Mouse (Mus musculus): Measurements from ENCODE around the gene Ankrd23.

The Ankrd23 gene

GRCm38 (mm10) chr1:36545845-36546600 lies 9.3 kb upstream of the Ankrd23 start:
- in situ Hi-C loops (cut with MseI, MboI) = loop anchor here in 1 of 2 experiments (10.0 kb wide), 1 partner anchor 139 kb away; the partner anchor contains the start of gene Fam178b

DNA sequence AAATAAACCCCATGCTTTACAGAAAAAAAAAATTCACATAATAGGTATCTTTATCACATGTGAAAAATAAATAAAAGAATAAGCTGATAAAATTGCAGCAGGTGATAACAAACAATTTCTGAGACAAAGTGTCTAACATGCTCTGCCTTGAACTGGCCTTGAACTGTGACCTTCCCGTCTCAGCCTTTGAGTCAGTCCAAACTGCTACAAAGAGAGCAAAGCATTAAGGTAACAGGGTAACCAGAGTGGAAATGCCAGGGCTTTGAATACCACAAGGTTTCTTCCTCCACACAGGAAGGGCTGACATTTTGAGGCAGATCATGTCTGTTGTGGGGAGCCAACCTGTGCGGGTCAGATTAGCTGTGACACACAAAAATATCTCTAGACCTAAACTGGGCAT lies 8.7 kb upstream of the Ankrd23 start:
- in situ Hi-C loops (cut with MseI, MboI) = loop anchor here in 1 of 2 experiments (10.0 kb wide), 1 partner anchor 139 kb away; the partner anchor contains the start of gene Fam178b

DNA sequence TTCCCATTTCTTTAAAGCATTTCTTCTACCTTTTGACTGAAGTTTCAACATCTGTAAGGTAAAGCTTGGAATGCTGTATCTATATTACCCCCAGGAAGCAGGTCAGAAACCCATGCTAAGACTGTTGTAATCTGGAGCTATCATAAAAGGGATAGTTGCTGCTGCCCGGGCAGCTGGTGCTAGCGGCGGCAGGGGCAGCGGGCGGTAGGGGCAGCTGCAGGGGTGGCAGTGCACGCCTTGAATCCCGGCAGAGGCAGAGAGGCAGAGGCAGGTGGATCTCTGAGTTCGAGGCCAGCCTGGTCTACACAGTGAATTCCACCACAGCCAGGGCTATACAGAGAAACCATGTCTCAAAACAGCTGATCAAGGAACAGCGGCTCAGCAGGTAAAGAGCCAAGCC lies 6.2 kb upstream of the Ankrd23 start:
- in situ Hi-C loops (cut with MseI, MboI) = loop anchor here in 1 of 2 experiments (5.0 to 10.0 kb wide), 2 partner anchors 74 to 142 kb away; partner anchors contain the start of gene Fam178b

DNA sequence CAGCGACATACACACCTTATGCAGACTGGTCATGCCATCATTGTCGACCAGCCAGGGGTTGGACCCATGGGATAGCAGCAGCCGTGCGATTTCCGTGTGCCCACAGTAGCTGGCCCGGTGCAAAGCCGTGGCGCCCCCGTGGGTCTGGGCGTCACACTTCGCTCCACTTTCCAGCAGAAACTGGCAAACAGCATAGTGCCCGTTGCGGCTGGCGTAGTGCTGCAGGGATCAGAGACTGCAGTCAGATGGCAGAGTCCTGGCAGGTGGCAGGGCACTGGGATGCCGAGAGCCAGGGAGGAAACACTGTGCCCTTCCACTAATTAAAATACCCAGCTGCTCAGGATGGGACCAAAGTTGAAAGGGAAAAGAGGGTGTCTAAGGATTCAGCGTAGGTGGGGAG lies 5.2 kb upstream of the Ankrd23 start:
- in situ Hi-C loops (cut with MseI, MboI) = loop anchor here in 1 of 2 experiments (5.0 to 10.0 kb wide), 2 partner anchors 75 to 143 kb away; partner anchors contain the start of gene Fam178b

- in situ Hi-C loops (cut with MseI, MboI) = loop anchor here in 1 of 2 experiments (5.0 to 10.0 kb wide), 2 partner anchors 76 to 144 kb away; partner anchors contain the start of gene Fam178b
These were observed 4.1 kb upstream of the Ankrd23 start for GRCm38 (mm10) chr1:36540807-36541206.

DNA sequence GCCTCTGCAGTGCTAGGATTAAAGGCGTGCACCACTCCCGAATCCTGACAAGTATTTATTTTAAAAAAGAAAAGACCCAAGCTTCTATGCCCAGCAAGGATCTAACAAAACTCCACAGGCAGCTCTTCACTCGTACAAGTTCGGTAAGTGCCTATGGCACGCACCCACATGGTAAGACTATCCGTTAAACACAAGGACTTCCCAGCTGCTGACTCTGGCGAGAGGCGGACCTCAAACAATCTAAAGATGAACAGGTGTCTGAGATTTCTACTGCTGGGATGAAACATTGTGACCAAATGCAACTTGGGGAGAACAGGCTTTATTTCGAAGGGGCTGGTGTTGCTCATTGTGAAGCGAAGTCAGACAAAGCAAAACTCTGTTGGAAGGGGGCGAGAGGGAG lies 3.4 kb upstream of the Ankrd23 start:
- in situ Hi-C loops (cut with MseI, MboI) = loop anchor here in 1 of 2 experiments (5.0 to 10.0 kb wide), 2 partner anchors 77 to 145 kb away; partner anchors contain the start of gene Fam178b

DNA sequence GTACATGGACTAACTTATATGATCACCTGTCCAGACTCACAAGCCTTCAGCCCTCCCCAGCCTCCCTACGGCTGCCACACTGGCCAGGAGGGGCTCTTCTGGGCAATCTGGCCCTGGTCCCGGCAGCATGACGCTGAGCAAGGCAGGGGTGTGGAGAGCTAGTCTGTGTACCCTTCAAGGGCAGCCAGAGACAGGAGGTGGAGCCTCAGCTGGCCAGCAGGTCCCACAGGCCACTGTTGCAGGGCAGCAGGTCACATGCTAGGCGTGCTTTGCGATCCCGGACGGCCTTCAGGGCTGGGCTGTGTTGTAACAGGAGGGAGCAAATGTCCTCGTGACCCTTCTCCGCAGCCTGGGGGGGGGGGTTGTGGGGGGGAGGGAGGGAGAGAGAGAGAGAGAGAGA lies 2.5 kb upstream of the Ankrd23 start, which contains the start of gene Gm42417:
Gm42417 (minus strand) TSS at position 244 of the 400 bp plus-strand sequence.
- in situ Hi-C loops (cut with MseI, MboI) = no loop called here

GRCm38 (mm10) chr1:36538727-36539126 lies 2.0 kb upstream of the Ankrd23 start:
- in situ Hi-C loops (cut with MseI, MboI) = no loop called here

- in situ Hi-C loops (cut with MseI, MboI) = no loop called here
These were observed 320 bp downstream of the Ankrd23 start for GRCm38 (mm10) chr1:36536397-36536728.

GRCm38 (mm10) chr1:36535477-36536396 lies 946 bp downstream of the Ankrd23 start:
- in situ Hi-C loops (cut with MseI, MboI) = no loop called here

- in situ Hi-C loops (cut with MseI, MboI) = no loop called here
These were observed 2.1 kb downstream of the Ankrd23 start for GRCm38 (mm10) chr1:36534595-36535058.

GRCm38 (mm10) chr1:36533546-36533945 lies 3.1 kb downstream of the Ankrd23 start:
- in situ Hi-C loops (cut with MseI, MboI) = no loop called here

DNA sequence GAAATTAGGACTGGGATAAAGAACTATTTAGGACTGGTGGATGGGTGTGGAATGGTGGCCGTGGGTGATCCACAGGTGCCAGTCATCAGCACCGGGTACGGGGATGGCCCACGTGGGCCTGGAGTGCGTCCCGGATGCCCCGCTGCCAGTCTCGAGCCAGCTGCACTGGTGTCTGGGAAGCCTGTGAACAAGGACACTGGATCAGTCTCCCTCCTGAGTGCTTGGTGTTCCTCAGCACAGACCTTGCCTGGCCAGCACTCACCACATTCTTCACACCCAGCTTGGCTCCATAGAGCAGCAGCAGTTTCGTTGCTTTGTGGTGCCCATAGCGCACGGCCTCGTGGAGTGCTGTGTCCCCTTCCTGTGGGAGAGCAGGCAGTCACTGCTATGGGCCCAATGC lies 5.2 kb downstream of the Ankrd23 start:
- in situ Hi-C loops (cut with MseI, MboI) = no loop called here

DNA sequence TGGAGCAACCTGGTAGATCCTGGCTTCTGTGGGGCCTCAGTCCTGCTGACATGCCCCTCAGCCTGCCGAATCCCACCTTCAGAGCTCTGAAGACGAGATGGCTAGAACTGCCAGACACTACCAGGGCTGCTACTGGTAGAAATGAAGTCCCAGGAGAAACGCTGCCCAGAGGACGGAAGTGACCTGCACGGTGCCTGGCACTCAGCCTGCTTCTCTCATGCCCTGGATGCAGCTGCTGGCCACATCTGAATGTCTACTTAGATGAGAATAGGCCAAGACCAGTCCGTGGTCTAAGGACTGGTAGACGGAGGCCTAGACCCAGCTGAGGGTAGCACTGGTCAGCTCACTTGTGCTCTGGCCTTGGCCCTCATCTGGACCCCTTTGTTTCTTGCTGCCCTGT lies 5.7 kb downstream of the Ankrd23 start:
- in situ Hi-C loops (cut with MseI, MboI) = no loop called here

DNA sequence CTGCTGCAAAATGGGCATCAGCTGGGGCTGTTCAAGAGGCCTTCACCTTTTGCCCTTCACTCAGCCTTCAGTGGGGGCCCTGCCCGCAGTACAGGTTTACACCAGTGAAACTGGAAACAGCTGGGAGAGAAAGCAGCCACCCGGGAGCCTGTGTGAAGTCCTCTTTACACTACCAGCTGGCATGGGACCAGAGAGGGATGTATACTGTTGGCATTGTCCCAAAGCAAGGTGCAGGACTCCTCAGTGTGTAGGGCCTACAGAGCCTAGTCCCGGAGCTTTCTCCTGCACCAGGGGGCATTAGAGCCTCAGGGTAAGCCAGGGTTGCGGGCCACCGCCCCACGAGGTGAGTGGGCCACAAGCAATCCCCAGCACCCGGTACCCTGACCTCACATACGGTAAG lies 6.2 kb downstream of the Ankrd23 start:
- in situ Hi-C loops (cut with MseI, MboI) = no loop called here

- in situ Hi-C loops (cut with MseI, MboI) = no loop called here
These were observed 6.8 kb downstream of the Ankrd23 start for GRCm38 (mm10) chr1:36529875-36530274.

- in situ Hi-C loops (cut with MseI, MboI) = no loop called here
These were observed 7.4 kb downstream of the Ankrd23 start for GRCm38 (mm10) chr1:36529274-36529673.

DNA sequence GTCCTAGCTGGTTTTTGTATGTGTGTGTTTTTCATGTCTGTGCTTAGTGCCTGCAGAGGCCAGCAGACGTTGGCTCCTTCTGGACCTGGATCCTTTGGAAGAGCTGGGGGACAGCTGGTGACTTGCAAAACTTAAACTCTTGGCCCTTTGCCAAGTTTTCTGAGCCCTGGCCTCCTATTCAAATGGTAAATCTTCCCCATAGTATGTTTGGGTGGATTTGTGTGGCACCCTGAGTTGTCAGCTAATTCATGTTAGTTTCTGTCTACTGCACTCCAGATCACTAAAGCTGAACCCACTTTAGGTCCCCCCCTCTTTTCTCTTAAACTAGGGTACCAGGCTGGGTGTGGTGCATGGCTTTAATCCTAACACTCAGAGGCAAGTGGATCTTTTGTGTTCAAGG lies 8.3 kb downstream of the Ankrd23 start:
- in situ Hi-C loops (cut with MseI, MboI) = no loop called here

DNA sequence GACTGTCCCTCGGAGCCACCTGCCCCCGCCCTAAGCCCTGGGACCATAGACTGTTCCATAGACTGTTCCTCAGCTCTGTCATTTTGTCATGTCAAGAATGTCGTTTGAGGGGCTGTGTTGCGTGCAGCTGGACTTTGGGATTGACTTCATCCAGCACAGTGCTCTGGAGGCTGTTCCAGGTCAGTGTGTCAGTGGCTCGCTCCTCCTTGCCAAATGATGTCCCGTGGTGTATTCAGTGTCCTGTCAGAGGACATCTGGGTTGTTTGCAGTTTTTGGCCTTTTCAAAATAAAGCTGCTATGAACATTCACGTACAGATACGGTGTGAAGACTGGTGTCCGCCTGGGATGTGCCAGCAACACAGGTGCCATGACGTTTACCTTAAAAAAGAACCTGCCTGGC lies 9.8 kb downstream of the Ankrd23 start:
- in situ Hi-C loops (cut with MseI, MboI) = no loop called here

DNA sequence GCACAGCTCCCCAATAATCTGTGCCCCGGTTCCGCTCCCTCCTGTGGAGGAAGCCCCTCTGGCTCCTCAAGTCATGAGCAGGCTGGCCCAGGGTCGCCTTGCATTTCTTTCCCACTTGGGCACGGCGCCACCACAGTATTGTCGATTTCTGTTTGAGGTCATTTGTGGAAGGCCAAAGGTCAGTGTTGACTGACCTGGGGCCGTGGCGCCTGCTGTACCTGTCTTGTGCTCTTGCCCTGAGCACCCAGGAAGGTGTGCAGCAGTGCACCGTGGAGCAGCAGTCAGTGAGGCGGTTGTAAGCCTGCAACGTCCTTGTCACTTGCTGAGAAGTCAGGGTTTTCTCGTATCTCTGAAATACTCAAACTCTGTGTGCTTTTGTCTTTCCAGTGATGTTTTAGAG lies 10.9 kb downstream of the Ankrd23 start:
- in situ Hi-C loops (cut with MseI, MboI) = no loop called here

GRCm38 (mm10) chr1:36524058-36524457 lies 12.6 kb downstream of the Ankrd23 start:
- in situ Hi-C loops (cut with MseI, MboI) = no loop called here

Measured in mouse trophoblast stem cell (cell line).